In the genomic region with DNA sequence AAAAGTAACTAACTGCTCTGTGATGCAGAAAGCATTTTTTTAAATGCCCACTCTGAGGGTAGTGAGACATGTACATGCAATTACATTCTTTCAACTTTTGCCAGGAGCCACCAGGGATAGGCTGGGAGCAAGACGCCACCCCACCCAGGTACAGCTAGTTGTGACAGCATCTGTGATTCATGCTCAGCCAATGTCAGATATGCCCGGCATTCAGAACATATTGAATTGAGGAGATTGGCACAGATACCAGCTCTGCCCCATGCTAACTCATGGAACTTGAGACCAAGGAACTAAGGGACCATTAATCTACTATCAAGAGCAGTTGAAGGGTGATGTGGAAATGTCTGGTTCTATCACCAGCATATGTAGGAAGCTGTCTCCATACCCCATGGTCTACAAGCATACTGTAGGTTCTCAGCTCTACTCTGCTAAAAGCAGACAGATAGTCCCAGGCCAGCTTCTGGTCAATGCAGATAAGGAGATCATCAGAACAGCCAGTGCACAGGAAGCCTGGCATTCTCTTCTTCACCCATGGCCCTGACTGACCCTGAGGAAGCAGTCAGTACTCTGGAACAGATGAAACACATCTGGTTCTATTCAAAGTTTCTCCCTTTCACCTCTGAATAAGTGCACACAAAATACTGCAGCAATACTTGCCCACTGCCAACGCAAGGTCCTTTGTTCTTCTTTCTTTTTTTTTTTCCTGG, we compare ENCODE assay signal across 17 mouse cellular contexts.
"Had no signal": no experiment of that assay in that cellular context is flagged by ENCODE, and none has a peak within 500 bp of the region (broad histone marks: within the 10 kb centered on the region; RNA-seq: fewer than 3 reads in every experiment).

No protein-coding gene starts in this region.

- H3K9ac ChIP-seq: liver, embryonic 13.5 days; stomach, embryonic 15.5 days had no signal

- H3K27me3 ChIP-seq: liver, embryonic 13.5 days; stomach, embryonic 15.5 days had no signal

- H3K4me1 ChIP-seq: liver, embryonic 13.5 days; stomach, embryonic 15.5 days had no signal

- H3K4me3 ChIP-seq: layer of hippocampus, adult 2 months; left cerebral cortex, adult 2 months; liver, embryonic 13.5 days; stomach, embryonic 15.5 days had no signal

- H3K36me3 ChIP-seq: liver, embryonic 13.5 days; stomach, embryonic 15.5 days had no signal

- H3K27ac ChIP-seq: layer of hippocampus, adult 2 months; left cerebral cortex, adult 2 months; liver, embryonic 13.5 days; stomach, embryonic 15.5 days had no signal

- DNase-seq: kidney, adult 11 months; kidney, adult 8-10 months; kidney, postnatal 25 days; layer of hippocampus, adult 9-11 months; layer of hippocampus, postnatal 36 days; liver, embryonic 13.5 days; lung, adult 2 months; lung, postnatal 14 days; lung, postnatal 4 days; midbrain, embryonic 14.5 days; retina, postnatal 1 day; right cerebral cortex, postnatal 25 days; spleen, adult 18-20 months; thymus, postnatal 25 days had no signal
